Mouse (Mus musculus) heart, postnatal 14 days (tissue): ENCODE measurements at regions not wholly inside any gene's neighbourhood (a gene's known extent, or its start where the extent isn't known, plus 50 kb on each side); places are given as distances from the start of the nearest gene placed in this dataset.

Source experiments
- DNase-seq, 2 experiments: peaks; one replicate each; pipeline ENCODE4 v3.0.0; 2021 to 2022
- intact Hi-C: fragments of 180-260 bp; cut with DNase I; formaldehyde crosslinking; loops from one replicate; pipeline ENCODE4 v1.15.1; 2025

DNA sequence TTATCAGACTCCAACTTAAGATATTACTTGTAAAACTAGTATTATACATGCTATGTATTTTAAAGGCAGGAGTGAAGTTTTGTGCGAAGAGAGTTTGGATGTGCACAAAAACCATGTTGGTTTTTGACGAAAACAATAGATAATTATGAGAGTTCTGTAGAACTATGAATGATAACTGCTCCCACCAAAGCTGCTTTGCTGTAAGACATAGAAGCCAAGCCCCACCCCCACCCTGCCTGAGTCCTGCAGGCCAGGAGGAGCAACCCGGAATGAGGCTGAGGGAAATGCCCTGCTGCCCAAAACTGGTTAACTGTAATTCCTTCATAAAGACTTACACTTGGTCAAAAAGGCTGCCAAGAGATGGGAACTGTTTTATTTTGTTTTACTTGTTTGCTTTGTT lies 175.8 kb downstream of the Efnb2 start:
- intact Hi-C loops = no loop called here
- no peak for DNase-seq

DNA sequence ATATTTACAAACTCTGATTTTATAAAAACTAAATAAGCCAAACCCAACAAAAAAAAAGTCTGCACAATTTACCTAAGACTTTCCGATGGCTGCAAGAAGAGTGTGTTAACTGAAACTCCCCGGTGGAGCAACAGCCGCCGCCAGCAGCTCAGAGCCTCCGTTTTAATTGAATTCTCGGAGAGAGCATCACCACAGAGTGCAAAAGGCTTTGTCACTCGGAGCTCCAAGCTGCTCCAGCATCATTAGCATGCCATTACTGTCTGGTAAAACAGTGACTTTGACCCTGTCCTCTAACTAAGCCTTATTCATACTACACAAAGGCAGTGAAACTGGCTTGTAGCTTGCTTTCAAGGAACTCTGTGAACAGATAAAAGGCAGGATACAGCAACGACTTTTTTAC lies 176.5 kb downstream of the Efnb2 start:
- intact Hi-C loops = no loop called here

DNA sequence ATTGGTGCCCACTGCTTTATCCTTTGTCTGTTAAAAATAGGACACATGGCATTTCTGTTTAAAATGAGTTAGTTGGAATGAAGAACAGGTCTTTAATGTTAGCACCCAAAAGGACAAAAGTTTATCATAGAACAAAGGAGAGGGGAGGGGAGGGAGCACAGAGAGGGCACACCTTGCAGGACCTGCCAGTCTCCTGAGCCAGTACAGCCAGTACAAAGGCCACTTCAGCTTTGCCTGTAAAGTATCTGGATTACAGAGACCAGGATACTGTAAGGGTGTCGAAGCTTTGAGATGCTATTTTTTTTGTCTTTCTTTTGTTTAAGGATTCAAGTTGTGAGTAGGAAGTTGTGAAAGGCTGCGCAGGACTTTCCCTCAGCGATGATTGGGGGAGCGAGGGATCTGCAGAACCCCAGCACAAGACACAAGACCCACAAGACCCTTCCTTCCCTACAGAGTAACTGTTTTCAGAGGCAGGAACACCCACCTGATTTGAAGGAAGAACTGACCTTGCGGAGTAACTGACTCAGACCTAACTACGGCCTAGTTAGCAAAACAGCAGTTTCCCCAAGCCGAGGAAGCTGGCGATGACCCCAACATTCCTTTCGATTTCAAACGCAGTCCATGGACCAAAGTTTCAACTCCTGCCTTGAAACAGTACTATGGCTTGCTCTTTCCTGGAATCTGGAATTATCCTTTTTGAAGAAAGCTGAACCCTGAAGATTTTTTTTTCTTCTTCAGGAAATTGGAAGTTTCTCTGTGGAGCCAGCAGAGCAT lies 178.1 kb downstream of the Efnb2 start:
- DNase-seq = peak in 1 of 2 experiments; percentile 30
- intact Hi-C loops = no loop called here

More for the DNA sequence above, 176.5 kb downstream of the Efnb2 start:
- no peak for DNase-seq

DNA sequence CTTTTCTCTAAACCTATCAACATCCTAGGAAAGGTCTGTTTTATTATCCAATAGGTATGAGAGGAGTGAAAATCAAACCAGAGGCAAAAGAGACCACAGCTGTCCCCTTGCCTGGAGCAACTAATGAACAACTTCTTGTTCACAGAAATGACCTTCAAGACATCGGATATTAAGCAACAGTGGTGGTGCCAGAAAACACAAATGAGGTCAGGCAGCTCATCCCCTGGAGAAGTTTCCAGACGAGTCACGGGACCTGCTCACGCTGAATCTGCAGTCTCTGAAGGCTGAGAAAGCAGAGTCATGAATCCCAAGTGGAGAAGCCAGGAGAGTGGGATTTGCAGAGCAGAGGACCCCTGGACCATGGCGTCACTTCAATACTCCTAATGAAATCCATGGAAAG lies 183.6 kb downstream of the Efnb2 start:
- no peak for DNase-seq
- intact Hi-C loops = no loop called here

DNA sequence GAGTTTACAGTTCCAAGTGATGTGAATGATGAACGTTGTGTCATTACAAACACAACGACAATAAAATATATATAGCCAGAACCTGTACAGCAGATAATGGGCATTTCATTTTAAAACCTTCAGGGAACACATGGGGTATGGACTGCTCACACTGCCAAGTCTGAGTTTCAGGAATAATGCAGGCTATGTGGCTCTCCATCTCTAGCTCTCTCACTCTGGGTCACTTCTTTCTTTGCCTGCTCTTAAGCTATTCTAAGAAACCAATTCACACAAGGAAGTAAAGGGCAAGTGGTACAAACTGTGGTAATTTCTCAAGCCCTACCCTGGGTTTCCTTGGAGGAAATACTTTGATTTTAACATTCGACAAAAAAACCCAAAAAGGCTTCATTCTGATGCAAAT lies 192.5 kb downstream of the Efnb2 start:
- no peak for DNase-seq
- intact Hi-C loops = no loop called here

DNA sequence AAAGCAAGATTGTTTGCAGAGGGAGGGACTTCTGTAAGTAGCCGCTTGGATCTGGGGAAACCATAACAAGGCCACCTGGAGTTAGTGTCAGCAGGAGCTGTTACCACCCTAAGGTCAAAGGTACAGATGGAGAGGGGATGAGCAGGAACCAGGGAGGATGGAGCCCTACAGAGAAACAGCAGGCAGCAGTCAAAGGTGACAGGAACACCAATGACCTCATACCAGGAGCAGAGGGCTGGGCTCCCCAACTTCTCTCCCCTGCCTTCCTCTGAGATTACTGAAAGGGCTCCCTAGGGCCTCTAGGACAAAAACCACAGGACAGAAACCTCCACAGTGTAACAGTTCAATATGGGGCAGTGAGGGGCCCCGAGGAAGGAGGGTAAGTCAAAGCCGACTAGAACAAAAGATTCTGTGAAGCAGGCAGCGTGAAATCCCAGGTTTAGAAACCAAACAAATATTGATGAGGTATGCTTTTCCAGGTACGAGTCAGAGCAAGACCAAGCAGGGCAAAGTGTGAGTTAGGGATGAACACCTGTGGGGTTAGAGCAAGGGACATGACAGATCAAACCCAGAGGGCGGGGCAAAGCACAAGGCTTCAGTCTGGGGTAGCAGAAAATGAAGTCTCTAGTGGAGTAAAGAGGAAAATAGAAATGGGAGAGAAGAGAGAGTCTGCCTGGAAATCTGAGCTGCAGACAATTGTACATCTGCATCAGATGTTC lies 194.4 kb downstream of the Efnb2 start:
- intact Hi-C loops = no loop called here

DNA sequence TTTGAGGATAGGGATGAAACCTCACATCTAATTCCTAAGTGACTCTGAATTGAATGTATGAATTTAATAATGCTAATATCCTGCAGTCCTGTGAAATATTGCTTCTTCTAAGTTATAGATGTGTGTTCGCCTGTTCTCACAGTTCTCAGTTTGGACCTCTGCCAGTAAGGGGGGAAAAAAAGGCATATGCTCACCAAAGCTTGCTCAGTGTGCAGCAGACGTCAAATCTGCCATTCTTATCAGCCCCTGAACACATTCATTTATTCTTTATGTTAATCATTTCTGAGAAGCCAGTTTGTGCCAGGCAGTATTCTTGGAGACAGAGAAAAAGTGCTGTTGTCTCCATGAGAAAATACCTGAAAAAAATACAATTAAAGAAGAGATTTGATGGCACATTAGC lies 198.6 kb downstream of the Efnb2 start:
- no peak for DNase-seq

More for the DNA sequence above, 194.4 kb downstream of the Efnb2 start:
- no peak for DNase-seq

DNA sequence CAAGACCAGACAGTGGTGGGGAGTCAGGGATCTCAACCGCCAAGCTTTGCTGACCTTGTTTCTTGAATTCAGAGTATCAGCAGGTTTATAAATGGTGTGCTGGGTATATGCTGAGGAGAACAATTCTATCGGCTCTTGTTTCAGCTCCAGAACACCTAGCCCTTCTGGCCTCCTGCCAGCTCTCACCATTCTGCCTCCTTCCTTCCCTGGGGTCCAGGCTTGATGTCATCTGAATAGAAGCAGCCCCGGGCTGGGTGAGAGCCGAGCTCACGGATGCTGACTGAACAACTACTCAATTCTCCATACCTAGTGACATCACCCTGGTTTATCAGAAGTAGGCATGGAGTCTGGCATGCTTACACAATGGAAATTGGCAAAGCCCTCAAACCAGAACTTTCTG lies 203.5 kb downstream of the Efnb2 start:
- intact Hi-C loops = loop anchor here (10.0 kb wide), 1 partner anchor 197 kb away; no protein-coding TSS in a partner anchor
- no peak for DNase-seq

More for the DNA sequence above, 198.6 kb downstream of the Efnb2 start:
- intact Hi-C loops = no loop called here

DNA sequence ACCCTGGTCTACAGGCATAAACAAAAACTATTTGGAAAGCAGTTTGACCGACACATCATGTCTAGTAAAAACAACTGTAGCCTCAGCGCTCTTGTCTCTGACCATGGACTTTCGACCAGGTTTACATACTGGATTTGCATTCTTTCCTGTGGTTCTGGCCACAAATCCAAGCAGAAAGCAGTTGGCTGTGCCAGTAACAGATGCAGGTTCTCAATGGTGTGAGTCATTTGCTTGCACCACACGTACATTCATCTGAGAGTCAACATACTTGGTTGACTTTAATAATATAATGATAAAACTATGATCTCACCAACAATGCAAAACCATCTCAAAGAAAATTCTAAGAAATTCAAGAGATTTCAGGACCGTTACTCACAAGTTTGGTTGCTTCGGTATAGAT lies 207.1 kb downstream of the Efnb2 start:
- intact Hi-C loops = loop anchor here (10.0 kb wide), 1 partner anchor 201 kb away; no protein-coding TSS in a partner anchor
- DNase-seq = no peak

DNA sequence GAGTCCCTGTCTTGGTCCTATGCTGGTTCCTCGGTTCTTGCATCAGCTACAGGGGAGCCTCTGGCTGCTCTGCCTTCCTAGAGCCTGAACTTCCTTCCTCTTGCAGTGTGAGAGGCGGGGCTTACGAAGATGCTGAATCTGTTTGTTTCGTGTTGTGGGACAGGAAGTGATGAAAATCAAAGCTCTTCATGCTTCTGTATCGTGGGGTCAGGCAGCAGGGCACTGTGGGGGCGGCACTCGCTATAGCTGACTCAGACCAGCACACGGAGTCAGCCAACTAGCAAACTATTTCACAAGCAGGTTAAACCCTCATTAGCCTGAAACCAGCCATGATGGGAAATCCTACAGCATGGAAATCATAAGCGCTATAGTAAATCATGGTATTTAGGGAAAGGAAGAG lies 208.8 kb downstream of the Efnb2 start:
- intact Hi-C loops = loop anchor here (10.0 kb wide), 1 partner anchor 203 kb away; no protein-coding TSS in a partner anchor
- DNase-seq = peak in 1 of 2 experiments; percentile 6

DNA sequence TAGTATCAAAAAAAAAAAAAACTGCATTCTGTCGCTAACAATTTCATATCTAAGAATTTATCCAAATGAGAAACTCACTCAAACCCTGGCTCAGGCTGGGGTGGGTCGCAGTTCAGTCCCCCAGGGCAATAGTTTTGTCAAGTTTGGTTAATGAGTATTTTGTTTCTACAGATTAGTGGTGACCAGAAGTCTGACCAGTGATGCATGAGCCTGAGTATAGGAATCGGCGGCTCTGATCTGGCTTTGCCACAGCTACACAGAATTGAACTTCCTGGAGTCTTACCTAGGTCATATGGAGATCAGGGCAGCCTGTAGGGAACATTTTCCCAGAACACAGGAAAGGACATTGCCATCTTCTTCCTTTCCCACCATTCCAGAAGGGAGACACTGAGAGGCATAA lies 212.1 kb downstream of the Efnb2 start:
- no peak for DNase-seq

DNA sequence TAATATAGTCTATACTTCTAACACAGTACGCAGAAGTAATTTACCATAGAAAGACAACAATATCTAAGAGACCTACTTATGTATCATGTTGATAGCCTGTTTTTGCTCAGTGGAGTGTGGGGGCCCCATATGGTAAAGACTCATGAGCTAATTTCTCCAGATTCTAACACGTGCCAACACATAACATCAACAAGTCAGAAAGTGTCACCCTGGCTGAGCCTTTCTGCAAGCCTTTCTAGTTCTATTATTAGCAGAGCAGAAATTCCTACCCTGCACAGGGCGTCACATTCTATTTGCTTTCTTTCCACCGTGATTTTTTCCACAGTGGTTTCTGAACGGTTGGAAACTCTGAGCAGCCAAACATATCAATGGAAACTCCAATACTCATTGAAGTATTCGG lies 219.5 kb downstream of the Efnb2 start:
- intact Hi-C loops = no loop called here
- DNase-seq = no peak

More for the DNA sequence above, 212.1 kb downstream of the Efnb2 start:
- intact Hi-C loops = no loop called here

DNA sequence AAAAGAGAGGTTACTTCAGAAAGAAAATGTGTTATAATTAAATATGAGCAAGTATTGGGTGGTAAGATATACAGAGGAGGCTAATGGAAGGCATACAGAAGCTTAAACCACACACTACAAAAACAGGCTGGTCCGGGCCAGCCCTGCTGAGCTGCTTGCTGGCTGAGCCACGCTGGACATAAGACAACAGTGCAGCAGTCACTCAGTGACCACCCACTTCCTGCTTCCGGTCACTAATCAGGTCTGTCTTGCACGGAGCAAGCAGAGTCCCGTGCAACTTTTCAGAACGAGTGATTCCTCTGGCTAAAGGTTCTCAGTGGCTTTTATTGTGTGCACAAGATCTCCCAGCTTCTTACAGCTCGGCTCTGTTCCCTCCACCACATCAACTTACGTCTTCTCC lies 220.1 kb downstream of the Efnb2 start:
- DNase-seq = peak in 1 of 2 experiments; percentile 12
- intact Hi-C loops = no loop called here

DNA sequence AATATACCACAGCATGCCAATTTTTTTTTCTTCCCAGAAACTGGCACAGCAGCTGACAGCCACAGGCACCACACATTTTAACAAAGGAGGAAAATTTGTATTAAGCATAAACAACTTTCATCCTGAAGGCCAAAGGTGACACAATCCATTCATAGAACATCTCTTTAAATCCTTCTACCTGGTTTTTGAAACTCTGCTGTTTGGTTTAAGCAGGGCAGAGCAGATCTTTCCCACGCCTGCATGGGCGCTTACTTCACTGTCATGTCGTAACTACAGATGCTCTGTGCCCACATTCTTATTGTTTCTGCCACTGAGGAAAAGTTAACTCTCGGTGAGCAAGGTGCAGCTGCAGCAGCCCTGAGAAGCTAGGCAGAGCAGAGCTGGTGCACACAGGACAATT lies 234.8 kb downstream of the Efnb2 start:
- DNase-seq = no peak
- intact Hi-C loops = no loop called here

DNA sequence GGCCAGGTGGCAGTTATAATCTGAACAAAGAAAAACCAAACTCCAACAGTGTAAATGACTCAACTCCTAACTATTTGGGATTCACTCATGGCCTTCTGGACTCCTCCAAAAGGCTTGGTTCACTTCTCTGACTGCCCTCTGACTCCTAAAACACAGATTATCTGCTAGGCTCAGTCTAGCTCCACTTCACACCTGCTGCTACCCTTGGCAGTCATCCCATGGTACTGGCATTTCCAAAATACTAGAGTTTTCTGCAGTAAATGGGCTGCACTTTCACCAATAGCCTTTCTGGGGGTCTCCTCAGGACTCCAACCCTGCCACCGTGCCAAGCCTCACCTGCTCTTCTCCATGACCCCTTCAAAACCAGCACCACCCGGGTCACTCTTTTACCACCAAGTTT lies 237.6 kb downstream of the Efnb2 start:
- no peak for DNase-seq
- intact Hi-C loops = no loop called here

DNA sequence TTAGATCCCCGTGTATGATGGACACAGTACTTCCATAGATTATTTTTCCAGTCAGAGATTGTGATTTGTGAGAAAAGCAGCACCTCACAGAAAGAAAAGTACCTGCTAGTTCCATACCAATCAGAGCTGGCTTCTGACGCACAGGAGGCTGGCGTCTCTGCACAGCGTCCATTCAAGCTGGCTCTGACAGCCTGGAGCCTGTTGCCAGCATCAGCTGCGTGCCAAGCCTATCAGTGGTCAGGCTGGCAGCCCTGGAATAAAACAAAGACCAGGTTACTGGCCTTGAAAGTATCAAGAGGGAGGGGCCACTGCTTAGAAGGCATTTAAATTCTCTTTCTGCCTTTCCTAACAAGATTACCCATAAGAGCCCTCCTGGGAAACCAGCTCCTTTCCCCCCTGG lies 239.3 kb downstream of the Efnb2 start:
- peak; percentile 49 to 57 for DNase-seq
- intact Hi-C loops = no loop called here

DNA sequence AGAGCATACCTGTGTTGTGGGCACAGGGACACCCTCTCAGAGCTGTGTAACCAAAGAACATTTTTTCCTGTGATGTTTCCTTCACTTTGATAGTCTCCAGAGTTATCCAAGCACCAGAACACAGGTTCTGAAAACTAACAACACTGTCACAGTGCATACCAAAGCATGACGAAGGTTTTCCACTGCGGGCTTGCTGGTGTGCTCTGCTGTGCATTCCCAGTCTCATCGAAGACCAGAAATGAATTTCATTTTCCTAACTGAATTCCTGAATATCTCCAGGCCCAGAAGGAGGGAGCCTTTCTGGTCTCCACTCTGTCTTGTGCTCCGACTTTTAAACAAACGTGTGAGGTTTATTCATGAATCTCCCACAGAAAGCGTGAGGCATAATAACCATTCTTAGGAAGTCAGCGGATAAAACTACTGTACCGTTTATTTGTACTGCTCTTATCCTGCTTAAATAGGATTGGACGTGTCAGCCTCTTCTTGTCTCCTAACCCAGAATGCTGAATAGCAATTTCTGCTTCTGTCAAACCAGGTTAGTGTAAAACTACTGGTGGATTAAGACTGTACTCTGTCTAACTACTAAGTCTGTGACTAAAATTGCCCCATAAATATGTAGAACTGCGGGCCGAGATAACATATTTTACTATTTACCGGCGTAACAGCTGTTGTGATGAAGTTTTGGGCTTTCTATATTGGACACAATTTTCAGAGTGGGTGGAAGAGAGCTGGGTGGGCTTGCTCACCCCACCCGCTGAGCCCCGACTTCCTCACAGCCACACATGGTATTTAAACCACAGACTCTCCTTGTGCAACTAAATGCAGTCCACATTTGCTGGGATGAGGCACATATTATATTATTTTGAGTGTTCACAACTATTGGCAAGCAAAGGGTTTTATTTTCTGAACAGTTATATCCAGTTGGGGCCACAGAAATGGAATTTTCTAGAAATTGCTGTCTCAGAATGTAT lies 241.4 kb downstream of the Efnb2 start:
- no peak for DNase-seq
- intact Hi-C loops = no loop called here

DNA sequence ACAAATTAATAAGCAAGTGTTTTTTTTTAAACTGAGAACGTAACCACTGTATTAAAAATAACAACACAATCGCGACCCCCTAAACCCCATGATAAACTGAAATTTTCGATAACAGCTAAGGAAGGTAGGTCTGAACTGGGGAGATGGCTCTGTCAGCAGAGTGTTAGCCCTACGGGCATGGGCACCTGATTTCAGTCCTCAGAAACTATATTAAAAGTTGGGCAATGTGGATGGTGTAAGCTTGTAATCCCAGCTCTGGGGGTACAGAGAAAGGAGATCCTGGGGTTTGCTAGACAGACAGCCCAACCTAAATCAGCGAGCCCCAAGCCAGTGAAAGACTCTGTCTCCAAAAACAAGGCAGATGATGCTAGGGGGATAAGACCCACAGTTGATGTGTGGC lies 242.1 kb downstream of the Efnb2 start:
- intact Hi-C loops = no loop called here

DNA sequence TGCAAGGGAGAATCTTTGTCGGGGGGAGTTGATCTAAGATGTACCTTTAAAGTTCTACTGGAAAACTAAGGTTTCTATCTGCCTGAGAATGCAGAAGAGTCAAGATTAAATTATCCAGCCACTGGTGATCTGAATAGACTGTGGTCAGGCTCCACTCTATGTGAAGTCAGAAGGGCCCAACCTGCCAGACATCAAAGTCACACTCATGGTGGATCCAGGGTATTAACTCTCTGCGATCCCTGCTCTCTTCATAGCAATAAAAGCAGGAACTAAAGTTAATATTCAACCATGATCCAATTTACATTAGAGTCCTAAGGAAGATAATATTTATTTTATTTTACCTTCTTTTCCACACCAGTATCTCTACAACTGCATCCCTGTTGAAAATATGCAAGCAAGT lies 242.5 kb downstream of the Efnb2 start:
- no peak for DNase-seq
- intact Hi-C loops = no loop called here

More for the DNA sequence above, 242.1 kb downstream of the Efnb2 start:
- DNase-seq = no peak

DNA sequence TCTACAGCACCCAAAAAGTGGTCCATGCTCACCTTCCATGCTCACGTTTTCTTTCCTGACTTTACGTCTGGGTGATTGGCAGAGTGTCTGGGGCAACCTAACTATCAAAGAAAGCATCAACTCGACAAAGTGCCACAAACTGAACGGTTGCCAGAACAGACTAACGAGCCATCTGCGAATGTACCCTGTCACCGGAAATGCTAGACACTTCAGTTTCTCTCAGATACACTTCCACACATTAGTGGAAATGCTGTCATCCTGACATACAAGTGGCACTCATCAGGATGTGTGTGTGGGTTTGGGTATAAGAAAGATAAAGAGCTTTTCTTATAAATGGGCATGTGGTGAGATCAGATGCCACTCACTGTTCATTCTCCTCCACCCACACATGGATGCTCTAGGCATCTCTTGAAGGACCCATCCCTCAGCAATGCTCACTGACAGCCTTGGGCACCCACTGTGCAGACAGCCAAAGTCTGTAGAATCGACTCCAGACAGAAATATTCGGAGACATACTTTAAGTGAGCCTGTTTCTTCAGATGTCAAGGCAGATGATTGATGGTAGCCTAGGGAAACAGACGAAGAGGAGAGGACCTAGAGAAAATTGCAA lies 244.8 kb downstream of the Efnb2 start:
- intact Hi-C loops = no loop called here
- DNase-seq = no peak
